Mouse (Mus musculus) embryonic fibroblast, embryonic 13.5 days (primary cell): ENCODE measurements at regions not wholly inside any gene's neighbourhood (a gene's known extent, or its start where the extent isn't known, plus 50 kb on each side); places are given as distances from the start of the nearest gene placed in this dataset.

Experiments
- CTCF ChIP-seq: IDR thresholded peaks from 2 replicates; pipeline ENCODE4 v1.5.1; 2011; ENCODE audit warnings: mild to moderate bottlenecking, control low read depth, low read length, moderate library complexity, borderline replicate concordance; ENCODE audit not compliant: insufficient read depth
- POLR2A ChIP-seq: IDR thresholded peaks from 2 replicates; pipeline ENCODE4 v1.6.1; 2011; ENCODE audit warnings: low read depth, mild to moderate bottlenecking, control low read depth, low read length, moderate library complexity

- TF ChIP-seq POLR2A, result no peak
- no peak for TF ChIP-seq CTCF
Measured at GRCm38 (mm10) chr8:24378070-24378469, 347.6 kb downstream of the Adam3 start.
